Mouse (Mus musculus) hematopoietic stem cell, adult 5-6 weeks (primary cell): ENCODE results near the gene Gstm2. TPM values are rescaled to one million over a fixed set of nuclear protein-coding genes. Genes with fewer than 3 reads are reported as not detected.
"Not testable (repeated sequence)": the region's sequence is repeated elsewhere in the genome, so short reads cannot be mapped to it uniquely, and the experiment has no call there.

Experiments
- ATAC-seq, 2 experiments: fragments of 125-278 bp in 1 of 2; replicated peaks in 1 of 2; 2 replicates each; pipeline ENCODE4 v1.8.0; 2016 to 2017; ENCODE audit warnings: inconsistent platforms in 2 of 2, mild to moderate bottlenecking in 2 of 2, moderate number of reproducible peaks in 2 of 2, low read depth in 1 of 2, moderate TSS enrichment in 1 of 2; ENCODE audit not compliant: low FRiP score in 2 of 2, poor library complexity in 2 of 2, severe bottlenecking in 2 of 2, insufficient read depth in 1 of 2, low TSS enrichment in 1 of 2
- total RNA-seq: library from RNA; stranded (forward); fragments of 172-1452, 232-1000 nt; gene quantifications from 2 replicates; pipeline ENCODE4 v1.2.3, GENCODE M21; 2017

The Gstm2 gene
- total RNA-seq, 1 experiment from 2014 or later = 1.7 TPM

DNA sequence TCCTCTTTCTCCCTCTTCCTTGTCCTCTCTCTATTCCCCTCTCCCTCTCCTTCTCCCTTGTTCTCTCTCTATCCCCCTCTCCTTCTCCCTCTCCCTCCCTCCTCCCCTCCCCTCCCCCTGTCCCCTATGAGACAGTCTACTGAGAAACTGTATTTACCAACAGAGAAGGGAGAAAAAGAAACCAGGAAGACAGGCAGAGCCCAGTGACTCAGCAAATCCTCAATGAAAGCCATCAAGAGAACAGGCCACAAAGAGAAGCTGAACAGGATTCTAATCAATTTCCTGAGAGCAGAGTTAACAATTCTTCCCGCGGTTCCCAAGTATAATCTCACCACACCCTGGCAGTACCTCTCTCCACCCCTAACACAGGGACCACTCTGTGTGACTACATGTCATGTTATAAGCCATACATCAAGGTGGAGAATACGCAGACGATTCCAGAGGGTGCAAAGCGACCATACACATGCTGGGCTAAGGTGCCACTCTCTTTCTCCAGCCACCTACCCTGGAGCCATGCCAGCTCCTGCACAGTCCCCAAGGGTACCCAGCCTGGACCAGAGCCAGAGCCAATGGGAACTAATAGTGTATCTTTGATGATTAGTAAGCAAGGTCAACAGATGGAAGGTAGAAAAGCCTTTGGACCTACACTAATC, 21.5 kb downstream of the Gstm2 start:
- ATAC-seq = peak; percentile 56 to 70

- no peak for ATAC-seq
Measured at GRCm38 (mm10) chr3:107964026-107964425, 22.2 kb downstream of the Gstm2 start.

DNA sequence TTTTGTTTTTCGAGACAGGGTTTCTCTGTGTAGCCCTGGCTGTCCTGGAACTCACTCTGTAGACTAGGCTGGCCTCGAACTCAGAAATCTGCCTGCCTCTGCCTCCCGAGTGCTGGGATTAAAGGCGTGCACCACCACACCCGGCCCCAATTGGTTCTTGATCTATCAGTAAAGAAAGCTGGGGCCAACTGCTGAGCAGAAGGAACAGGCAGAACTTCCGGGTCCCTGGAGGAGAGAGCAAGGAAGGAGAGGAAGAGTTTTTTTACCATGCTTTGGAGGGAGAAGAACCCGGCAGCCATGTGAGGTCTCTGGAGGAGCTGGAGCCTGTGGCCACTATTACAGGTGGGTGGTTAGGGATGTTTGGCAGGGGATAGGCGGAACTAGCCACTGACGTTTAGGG, 31.0 kb downstream of the Gstm2 start:
- ATAC-seq = not testable (repeated sequence)

- ATAC-seq = no peak
Measured at GRCm38 (mm10) chr3:107953906-107954305, 32.3 kb downstream of the Gstm2 start.

GRCm38 (mm10) chr3:107953328-107953755, 32.9 kb downstream of the Gstm2 start:
- ATAC-seq = peak; percentile 71 to 74

- ATAC-seq = no peak
Measured at GRCm38 (mm10) chr3:107950531-107950930, 35.7 kb downstream of the Gstm2 start.

DNA sequence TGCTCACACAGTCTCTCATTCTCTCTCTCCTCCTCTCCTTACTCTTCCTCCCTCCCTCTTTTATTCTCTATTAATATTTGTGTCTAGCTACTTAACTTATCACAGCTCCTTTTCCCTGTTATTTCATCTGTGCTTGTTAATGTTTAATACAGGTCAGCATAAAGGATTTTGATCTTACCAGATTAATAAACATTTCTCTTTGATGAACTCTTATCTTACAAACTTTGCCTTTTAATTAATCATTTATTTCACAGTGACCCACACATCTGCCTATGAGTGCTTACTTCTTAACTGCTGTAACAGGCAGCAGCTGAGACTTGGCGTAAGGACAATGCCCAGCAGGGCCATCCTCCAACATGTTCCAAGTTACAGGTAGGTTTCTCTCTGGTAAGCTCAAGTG, 36.8 kb downstream of the Gstm2 start:
- not testable (repeated sequence) for ATAC-seq

DNA sequence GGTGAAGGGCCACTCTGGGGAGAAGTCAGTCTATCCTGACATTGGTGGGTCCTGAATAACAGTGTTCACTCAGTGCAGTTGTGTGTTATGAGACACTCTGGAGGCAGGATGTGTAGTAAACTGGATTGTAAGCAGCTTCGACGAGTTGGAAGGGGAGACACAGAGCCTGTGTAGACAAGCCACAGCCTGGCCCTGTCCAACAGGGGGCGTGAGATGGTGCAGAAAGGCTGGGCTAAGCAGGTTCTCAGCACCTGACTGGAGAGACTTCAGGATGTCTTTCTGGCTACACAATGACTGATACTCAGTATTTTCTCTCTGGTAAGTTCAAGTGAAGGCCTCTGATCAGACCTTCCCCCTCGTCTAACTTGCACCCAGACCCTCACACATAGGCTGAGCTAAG, 40.5 kb downstream of the Gstm2 start:
- ATAC-seq = no peak

DNA sequence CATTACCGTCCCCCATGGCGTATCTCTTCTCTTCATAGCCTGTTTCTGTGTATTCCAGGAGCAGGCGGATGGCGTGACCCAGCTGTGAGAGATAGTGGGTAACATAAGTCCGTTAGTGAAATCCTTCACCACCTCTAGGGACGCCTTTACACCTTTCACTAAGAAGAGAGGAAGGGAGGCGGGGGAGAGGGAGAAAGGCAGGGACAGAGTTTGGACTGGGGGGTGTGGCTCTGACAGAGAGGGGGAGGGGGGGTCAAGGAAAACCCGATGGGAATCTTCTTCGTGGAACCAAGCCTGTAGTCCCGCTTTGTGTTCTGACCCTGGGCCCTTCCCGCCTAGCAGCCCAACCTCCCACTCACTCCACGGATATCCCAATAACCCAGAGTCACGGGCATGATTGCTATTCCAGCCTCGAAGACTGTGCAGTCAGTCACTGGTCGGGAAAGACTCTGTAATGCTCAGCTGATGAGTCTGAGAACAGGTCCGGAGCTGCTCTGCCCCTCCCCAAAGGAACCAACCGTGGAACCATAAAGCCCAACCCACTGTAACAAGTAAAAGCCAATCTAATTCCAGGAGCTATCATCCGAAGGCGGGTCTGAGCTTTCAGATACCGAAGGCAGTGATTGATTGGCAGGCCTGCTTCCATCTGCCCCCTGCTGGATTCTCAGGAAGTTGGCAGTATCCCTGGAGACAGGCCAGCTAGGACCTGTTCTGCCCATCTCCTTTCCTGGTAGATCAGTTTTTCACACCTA, 42.8 kb downstream of the Gstm2 start, which contains the start of gene Gstm6:
Gene Gstm6 (minus strand): TSS at position 511 of the 752 bp plus-strand sequence.
- no peak for ATAC-seq

DNA sequence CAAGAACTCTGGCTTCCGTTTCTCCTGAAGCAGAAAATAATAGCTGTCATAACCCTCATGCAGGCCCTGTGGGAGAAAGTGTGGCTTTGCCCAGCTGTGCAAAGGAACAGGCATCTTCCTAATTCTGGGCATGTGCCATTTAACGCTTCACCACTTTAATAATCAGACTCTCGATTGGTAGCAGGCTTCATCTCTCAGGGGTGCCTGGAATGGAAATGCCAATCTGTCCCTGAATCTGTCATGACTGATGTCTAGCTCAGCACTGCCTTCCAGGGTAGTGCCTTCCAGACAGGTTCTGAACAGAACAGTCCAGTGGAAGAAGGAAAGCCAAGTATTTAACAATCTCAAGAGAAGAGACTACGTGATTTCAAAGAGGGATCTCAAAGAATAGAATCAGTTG, 45.0 kb downstream of the Gstm2 start:
- no peak for ATAC-seq

DNA sequence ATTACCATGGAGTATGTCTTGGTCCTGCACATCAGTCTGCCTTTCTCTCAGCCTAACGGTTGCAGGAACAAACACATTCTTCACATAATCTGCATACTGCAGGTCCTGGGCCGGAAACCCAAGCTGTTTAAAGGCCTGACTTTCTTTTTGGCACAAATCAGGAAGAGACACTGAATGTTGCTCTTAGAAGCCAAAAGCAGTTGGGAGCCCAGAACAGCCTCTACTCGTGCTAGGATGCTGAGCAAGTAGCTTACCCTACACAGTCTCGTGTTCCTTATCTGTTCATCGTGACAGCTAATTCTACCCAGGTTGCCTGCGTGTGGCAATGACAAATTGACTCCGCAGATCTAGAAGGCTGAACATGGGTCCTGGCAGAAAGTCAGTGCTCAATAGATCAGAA, 45.7 kb downstream of the Gstm2 start:
- ATAC-seq = no peak

DNA sequence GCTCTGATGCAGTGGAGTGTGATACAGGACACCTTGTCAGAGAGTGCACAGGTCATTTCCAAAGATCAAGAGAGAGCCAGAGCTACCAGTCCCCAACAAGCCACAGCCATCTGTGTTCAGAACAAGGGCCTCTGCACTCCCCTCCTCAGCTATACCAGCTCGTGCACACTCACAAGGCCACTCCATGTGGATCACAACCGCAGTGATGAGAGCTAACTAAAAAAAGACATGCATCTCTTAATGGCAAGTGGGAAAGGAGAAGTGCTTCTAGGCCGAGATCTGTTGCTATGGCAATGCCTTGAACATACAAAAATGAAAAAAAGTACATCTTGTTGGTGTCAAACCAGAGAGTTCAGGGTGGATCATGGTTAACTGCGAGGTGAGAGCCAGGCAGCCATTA, 46.4 kb downstream of the Gstm2 start:
- ATAC-seq = peak; percentile 75 to 82

DNA sequence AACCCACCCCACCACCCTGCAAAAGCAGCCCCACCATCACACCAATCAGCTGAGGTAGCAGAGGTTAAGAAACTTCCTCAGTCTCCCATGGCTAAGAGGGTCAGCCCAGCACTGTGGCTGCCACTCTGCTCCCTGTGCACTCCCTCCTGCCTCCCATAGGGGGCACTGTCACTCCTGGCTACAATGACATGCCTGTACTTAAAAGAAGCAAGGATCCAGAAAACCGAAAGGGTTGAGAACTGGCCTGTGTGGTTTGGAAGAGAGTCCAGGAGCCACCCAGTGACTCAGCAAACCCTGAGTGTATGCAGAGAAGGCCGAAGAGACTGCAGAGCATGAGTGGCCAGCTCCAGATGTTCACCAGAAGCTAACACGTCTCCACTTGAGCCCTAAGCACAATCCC, 46.9 kb downstream of the Gstm2 start:
- ATAC-seq = peak; percentile 82 to 89

GRCm38 (mm10) chr3:107935888-107936287, 50.4 kb downstream of the Gstm2 start:
- ATAC-seq = no peak

- no peak for ATAC-seq
Measured at GRCm38 (mm10) chr3:107935268-107935667, 51.0 kb downstream of the Gstm2 start.

DNA sequence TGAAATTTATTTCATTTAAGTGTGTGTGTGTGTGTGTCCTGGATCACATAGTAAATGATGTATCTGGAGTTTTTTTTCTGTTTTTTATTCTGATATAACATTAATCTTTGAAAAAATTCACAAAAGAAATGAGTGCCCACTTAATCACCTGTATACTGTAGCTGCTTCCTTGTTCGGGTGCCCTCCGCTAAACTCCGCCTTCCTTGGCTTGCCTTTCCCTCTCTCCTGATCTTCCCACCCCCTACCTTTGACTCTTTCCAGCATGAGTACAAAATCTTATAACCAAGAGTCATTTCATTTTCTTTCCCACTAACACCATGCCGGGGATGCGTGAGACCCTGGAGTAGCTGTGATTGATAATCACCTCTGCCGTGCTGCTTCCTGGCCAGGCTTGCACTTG, 54.1 kb downstream of the Gstm2 start:
- ATAC-seq = no peak
